Mouse (Mus musculus) midbrain, embryonic 13.5 days (tissue): ENCODE data around the gene Cachd1. TPM values are rescaled to one million over a fixed set of nuclear protein-coding genes. Genes with fewer than 3 reads are reported as not detected.
A peak's percentile ranks its signal among the peaks of the same experiment; 100 is the strongest.

Experiments used
- ATAC-seq: fragments of 200-750 bp; cut with Nextera tagmentation; 2 replicates; pipeline ENCODE4 v1.8.0; 2017; ENCODE audit warnings: mild to moderate bottlenecking, moderate TSS enrichment, moderate library complexity
- H3K27ac ChIP-seq: fragments of 300-500 bp; sonication (generic); 2 replicates; pipeline ENCODE4 v1.5.1; 2015; ENCODE audit warnings: inconsistent platforms, mild to moderate bottlenecking, moderate library complexity
- H3K27me3 ChIP-seq: fragments of 300-500 bp; sonication (generic); 2 replicates; pipeline ENCODE4 v1.6.1; 2015; ENCODE audit warnings: mild to moderate bottlenecking, inconsistent platforms
- H3K36me3 ChIP-seq: fragments of 300-500 bp; sonication (generic); 2 replicates; pipeline ENCODE4 v1.6.1; 2015; ENCODE audit warnings: mild to moderate bottlenecking, inconsistent platforms
- H3K4me1 ChIP-seq: fragments of 300-500 bp; sonication (generic); replicated peaks from 2 replicates; pipeline ENCODE4 v1.6.1; 2015; ENCODE audit warnings: inconsistent platforms
- H3K4me2 ChIP-seq: fragments of 300-500 bp; sonication (generic); replicated peaks from 2 replicates; pipeline ENCODE4 v1.6.1; 2015; ENCODE audit warnings: moderate library complexity, mild to moderate bottlenecking, inconsistent platforms
- H3K4me3 ChIP-seq: fragments of 300-500 bp; sonication (generic); replicated peaks from 2 replicates; pipeline ENCODE4 v1.5.1; 2015; ENCODE audit warnings: mild to moderate bottlenecking, inconsistent platforms
- H3K9ac ChIP-seq: fragments of 300-500 bp; sonication (generic); replicated peaks from 2 replicates; pipeline ENCODE4 v1.6.1; 2015; ENCODE audit warnings: mild to moderate bottlenecking, inconsistent platforms
- H3K9me3 ChIP-seq: fragments of 300-500 bp; sonication (generic); 2 replicates; pipeline ENCODE4 v1.6.1; 2016; ENCODE audit warnings: mild to moderate bottlenecking, inconsistent platforms
- WGBS: fragments of 180-500 bp; shearing (Covaris S2); methylation state at CpG from one replicate; pipeline ENCODE4 v1.1.7; 2015; 5-methylcytosine and 5-hydroxymethylcytosine counted together
- polyA plus RNA-seq: library from polyadenylated mRNA; unstranded; fragments of >200 nt; fragmentation: Nextera tagmentation; extraction: Ambion mirVana; gene quantifications from 2 replicates; pipeline ENCODE4 v1.2.1, GENCODE M21; 2015

The Cachd1 gene
- polyA plus RNA-seq, 1 experiment from 2014 or later = 38.9 TPM

- peaks cover 84% of the 10 kb centered on the region for H3K36me3 ChIP-seq
Observed at GRCm38 (mm10) chr4:100987187-100987586, 210.7 kb downstream of the Cachd1 start.

DNA sequence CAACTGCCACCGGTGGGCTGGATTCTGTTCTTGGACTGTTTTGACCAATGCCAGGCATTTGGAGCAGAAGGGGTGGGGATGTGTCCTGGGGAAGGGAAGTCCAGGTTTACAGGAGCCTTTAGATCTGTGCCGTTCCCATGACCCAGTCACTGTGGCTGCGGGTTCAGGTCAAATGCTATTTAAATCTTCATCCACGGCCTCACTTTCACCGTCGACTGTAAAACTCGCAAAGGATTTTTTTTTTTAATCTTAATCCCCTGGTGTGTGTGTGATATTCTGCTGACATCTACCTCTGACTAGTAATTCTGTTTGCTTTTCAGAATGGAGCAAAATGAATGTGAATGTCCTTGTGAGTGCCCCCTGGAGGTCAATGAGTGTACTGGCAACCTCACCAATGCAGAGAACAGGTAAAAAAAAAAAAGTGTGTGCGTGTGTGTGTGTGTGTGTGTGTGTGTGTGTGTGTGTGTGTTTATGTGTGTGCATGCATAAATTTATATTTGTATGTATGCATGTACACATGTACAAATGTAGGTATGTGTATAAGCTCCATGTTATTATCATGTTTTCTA, 211.8 kb downstream of the Cachd1 start:
- Histone ChIP-seq H3K9me3 (no peaks in the 10 kb centered on the region), H3K27ac (no peak overlapping the region), H3K4me3 (no peak overlapping the region), H3K4me1 (peaks cover 39% of the 10 kb centered on the region), H3K36me3 (peaks cover 89% of the 10 kb centered on the region), H3K27me3 (no peaks in the 10 kb centered on the region), H3K4me2 (no peak overlapping the region), H3K9ac (no peak overlapping the region)
- ATAC-seq = 0 out of 2 replicates have a peak, but pooled peaks have one; percentile 8
- 63% methylated on average over 8 of the region's 8 CpGs for WGBS

More at GRCm38 (mm10) chr4:100987187-100987586, 210.7 kb downstream of the Cachd1 start:
- Histone ChIP-seq H3K4me1 (peaks cover 33% of the 10 kb centered on the region), H3K9ac (no peak overlapping the region), H3K4me3 (no peak overlapping the region), H3K27me3 (no peaks in the 10 kb centered on the region), H3K9me3 (no peaks in the 10 kb centered on the region), H3K27ac (no peak overlapping the region), H3K4me2 (no peak overlapping the region)
- 92% methylated on average over 1 of the region's 1 CpGs for WGBS
- no peak for ATAC-seq

GRCm38 (mm10) chr4:100990996-100991395, 214.5 kb downstream of the Cachd1 start:
- Histone ChIP-seq H3K27ac (peak overlapping the region; percentile 57), H3K9me3 (no peaks in the 10 kb centered on the region), H3K9ac (no peak overlapping the region), H3K27me3 (no peaks in the 10 kb centered on the region), H3K36me3 (peaks cover 79% of the 10 kb centered on the region), H3K4me3 (no peak overlapping the region), H3K4me1 (peaks cover 66% of the 10 kb centered on the region), H3K4me2 (no peak overlapping the region)
- ATAC-seq = peak; percentile 22; the same call in 1 of the 2 replicates
- WGBS = 31% methylated on average over 4 of the region's 4 CpGs

DNA sequence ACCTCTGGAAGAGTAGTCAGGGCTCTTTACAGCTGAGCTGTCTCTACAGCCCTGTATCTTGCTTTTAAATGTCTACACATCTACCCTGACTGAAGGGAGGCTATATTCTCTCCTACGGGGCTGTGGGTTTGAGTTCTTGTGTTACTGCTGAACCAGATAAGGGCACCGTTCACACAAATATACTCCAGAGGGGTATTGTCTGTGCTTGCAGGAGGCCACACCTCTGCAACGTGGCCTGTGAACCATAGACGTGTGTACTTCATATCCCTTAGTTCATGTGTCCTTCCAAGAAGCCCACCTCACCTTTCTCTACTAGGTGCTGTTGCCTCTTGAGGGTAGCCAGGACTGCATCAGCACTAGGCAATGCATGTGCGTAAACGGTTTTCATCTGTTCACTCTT, 215.6 kb downstream of the Cachd1 start:
- Histone ChIP-seq H3K4me3 (no peak overlapping the region), H3K36me3 (peaks cover 72% of the 10 kb centered on the region), H3K27me3 (no peaks in the 10 kb centered on the region), H3K9me3 (no peaks in the 10 kb centered on the region), H3K4me2 (no peak overlapping the region), H3K27ac (no peak overlapping the region), H3K9ac (no peak overlapping the region), H3K4me1 (peaks cover 75% of the 10 kb centered on the region)
- WGBS = 87% methylated on average over 6 of the region's 6 CpGs
- ATAC-seq = no peak

DNA sequence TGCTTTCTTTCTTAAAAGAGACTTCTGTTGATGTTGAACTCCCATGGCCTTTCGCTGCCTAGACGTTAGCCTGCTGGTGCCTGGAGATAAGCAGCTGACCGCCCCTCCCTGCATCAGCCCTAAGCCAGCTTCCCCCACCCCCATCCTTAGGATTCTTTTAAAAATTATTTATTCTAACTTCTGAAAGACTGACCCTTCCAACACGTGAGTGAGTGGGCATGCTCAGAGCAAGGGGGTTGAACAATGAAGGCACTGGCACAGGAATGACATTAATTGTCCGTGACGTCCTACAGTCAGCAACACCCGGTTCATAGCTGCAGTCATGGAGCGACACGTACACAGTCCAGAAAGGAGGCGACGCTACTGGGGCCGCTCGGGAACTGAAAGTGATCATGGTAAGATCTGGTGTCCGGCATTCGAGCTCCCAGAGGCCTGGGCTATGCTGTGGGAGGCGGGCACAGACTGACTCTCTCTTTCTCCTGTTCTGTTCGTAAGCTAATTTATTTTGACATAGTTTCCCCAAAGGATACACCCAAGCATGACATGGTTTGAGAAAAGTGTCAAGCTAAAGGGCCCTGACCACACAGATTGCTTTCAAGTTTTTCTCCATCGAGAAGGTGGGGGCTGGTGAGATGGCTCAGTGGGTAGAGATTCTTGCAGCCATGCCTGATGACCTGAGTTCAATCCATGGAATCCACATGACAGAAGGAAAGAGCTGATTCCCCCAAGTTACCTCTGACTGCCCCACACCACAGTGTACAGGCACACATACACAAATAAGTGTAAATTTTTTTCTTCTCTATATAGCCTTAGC, 218.2 kb downstream of the Cachd1 start:
- WGBS = 46% methylated on average over 18 of the region's 18 CpGs
- Histone ChIP-seq H3K9ac (no peak overlapping the region), H3K4me2 (no peak overlapping the region), H3K9me3 (no peaks in the 10 kb centered on the region), H3K4me1 (peaks cover 71% of the 10 kb centered on the region), H3K27me3 (no peaks in the 10 kb centered on the region), H3K4me3 (no peak overlapping the region), H3K27ac (peak overlapping the region; percentile 61), H3K36me3 (peaks cover 64% of the 10 kb centered on the region)
- ATAC-seq = peak; percentile 53

GRCm38 (mm10) chr4:100995617-100996016, 219.1 kb downstream of the Cachd1 start:
- peaks cover 62% of the 10 kb centered on the region for H3K4me1 ChIP-seq

GRCm38 (mm10) chr4:100996060-100996651, 219.7 kb downstream of the Cachd1 start:
- ATAC-seq = peak; percentile 34; the same call in 1 of the 2 replicates
- Histone ChIP-seq H3K9me3 (no peaks in the 10 kb centered on the region), H3K4me3 (no peak overlapping the region), H3K27me3 (no peaks in the 10 kb centered on the region), H3K36me3 (peaks cover 54% of the 10 kb centered on the region), H3K4me1 (peaks cover 57% of the 10 kb centered on the region), H3K4me2 (no peak overlapping the region), H3K27ac (no peak overlapping the region; the same call in 1 of the 2 replicates), H3K9ac (no peak overlapping the region)
- WGBS = 21% methylated on average over 4 of the region's 4 CpGs

More at GRCm38 (mm10) chr4:100995617-100996016, 219.1 kb downstream of the Cachd1 start:
- ATAC-seq = no peak
- Histone ChIP-seq H3K4me2 (no peak overlapping the region), H3K36me3 (peaks cover 60% of the 10 kb centered on the region), H3K9me3 (no peaks in the 10 kb centered on the region), H3K27ac (peak overlapping the region; percentile 61), H3K9ac (no peak overlapping the region), H3K4me3 (no peak overlapping the region), H3K27me3 (no peaks in the 10 kb centered on the region)
- WGBS = 64% methylated on average over 5 of the region's 5 CpGs

- Histone ChIP-seq H3K9me3 (no peaks in the 10 kb centered on the region), H3K27me3 (no peaks in the 10 kb centered on the region), H3K9ac (no peak overlapping the region), H3K4me3 (no peak overlapping the region), H3K27ac (peak overlapping the region; percentile 32; the same call in 1 of the 2 replicates), H3K4me2 (no peak overlapping the region), H3K4me1 (peaks cover 44% of the 10 kb centered on the region), H3K36me3 (peaks cover 47% of the 10 kb centered on the region)
- 16% methylated on average over 2 of the region's 2 CpGs for WGBS
- ATAC-seq = no peak
Observed at GRCm38 (mm10) chr4:100998145-100998544, 221.7 kb downstream of the Cachd1 start.

GRCm38 (mm10) chr4:100998906-100999305, 222.4 kb downstream of the Cachd1 start:
- H3K9me3 ChIP-seq = no peaks in the 10 kb centered on the region
- H3K27ac ChIP-seq = no peak overlapping the region
- no peak overlapping the region for H3K9ac ChIP-seq
- ATAC-seq = no peak
- WGBS = 80% methylated on average over 8 of the region's 8 CpGs
- H3K36me3 ChIP-seq = peaks cover 48% of the 10 kb centered on the region
- H3K4me2 ChIP-seq = no peak overlapping the region
- H3K4me1 ChIP-seq = peaks cover 36% of the 10 kb centered on the region
- no peaks in the 10 kb centered on the region for H3K27me3 ChIP-seq
- no peak overlapping the region for H3K4me3 ChIP-seq

DNA sequence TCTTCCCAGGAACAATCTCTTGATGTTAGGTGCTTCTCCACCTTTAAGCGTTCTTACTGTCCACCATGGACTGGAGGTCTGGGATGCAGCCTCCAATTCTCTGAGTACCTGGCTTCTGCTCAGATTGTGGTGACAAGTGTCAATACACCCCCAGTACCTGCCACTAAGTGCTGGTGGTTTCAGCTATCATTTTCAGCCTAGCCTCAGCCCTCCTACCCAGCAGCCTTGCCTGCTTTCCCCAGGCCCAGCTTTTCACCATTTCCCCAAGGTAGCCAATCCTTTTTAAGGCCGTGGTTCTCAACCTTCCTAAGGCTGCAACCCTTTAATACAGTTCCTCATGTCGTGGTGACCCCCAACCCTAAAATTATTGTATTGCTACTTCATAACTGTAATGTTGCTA, 224.1 kb downstream of the Cachd1 start:
- H3K36me3 ChIP-seq = peaks cover 45% of the 10 kb centered on the region
- peaks cover 19% of the 10 kb centered on the region for H3K4me1 ChIP-seq
- H3K4me2 ChIP-seq = no peak overlapping the region
- no peaks in the 10 kb centered on the region for H3K27me3 ChIP-seq
- H3K9ac ChIP-seq = no peak overlapping the region
- WGBS = 95% methylated on average over 3 of the region's 3 CpGs
- no peaks in the 10 kb centered on the region for H3K9me3 ChIP-seq
- no peak overlapping the region for H3K27ac ChIP-seq
- ATAC-seq = no peak
- H3K4me3 ChIP-seq = no peak overlapping the region

- Histone ChIP-seq H3K9ac (no peak overlapping the region), H3K36me3 (peaks cover 49% of the 10 kb centered on the region), H3K27me3 (no peaks in the 10 kb centered on the region), H3K4me2 (no peak overlapping the region), H3K9me3 (no peaks in the 10 kb centered on the region), H3K4me1 (peaks cover 15% of the 10 kb centered on the region), H3K4me3 (no peak overlapping the region), H3K27ac (0 out of 2 replicates have a peak overlapping the region, but pooled peaks have one; percentile 1)
- WGBS = 76% methylated on average over 6 of the region's 6 CpGs
- ATAC-seq = peak; percentile 15; the same call in 1 of the 2 replicates
Observed at GRCm38 (mm10) chr4:101001073-101001472, 224.6 kb downstream of the Cachd1 start.

- H3K9me3 ChIP-seq = no peaks in the 10 kb centered on the region
- H3K36me3 ChIP-seq = peaks cover 53% of the 10 kb centered on the region
- peaks cover 14% of the 10 kb centered on the region for H3K4me1 ChIP-seq
- no peak for ATAC-seq
- 96% methylated on average over 16 of the region's 16 CpGs for WGBS
- H3K4me3 ChIP-seq = no peak overlapping the region
- no peaks in the 10 kb centered on the region for H3K27me3 ChIP-seq
- H3K27ac ChIP-seq = no peak overlapping the region
- no peak overlapping the region for H3K4me2 ChIP-seq
- no peak overlapping the region for H3K9ac ChIP-seq
Observed at GRCm38 (mm10) chr4:101002961-101003360, 226.5 kb downstream of the Cachd1 start.
